ENCODE assay signal across 23 mouse cellular contexts in the genomic region with DNA sequence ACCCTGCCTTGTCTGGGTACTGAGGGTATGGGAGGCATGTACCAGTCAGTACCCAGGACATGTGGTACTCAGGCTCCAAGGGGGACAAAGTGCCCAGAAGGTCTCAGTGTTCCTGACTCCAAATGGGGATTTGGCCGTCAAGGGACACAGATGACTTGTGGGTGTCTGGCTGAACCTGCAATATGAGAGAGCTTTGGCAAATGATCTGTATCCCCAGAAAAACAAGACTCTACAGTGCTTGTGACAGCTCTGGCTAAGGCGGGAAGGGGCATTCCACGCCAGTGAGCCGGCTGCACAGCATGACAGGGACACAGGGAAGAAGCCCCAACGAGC. TPM values are rescaled to one million over a fixed set of nuclear protein-coding genes. Genes with fewer than 3 reads are reported as not detected.
"Had no signal": no experiment of that assay in that cellular context is flagged by ENCODE, and none has a peak within 500 bp of the region (broad histone marks: within the 10 kb centered on the region; RNA-seq: fewer than 3 reads in every experiment).

No protein-coding gene starts in this region.

- DNase-seq: lung, adult 18-20 months; lung, embryonic 14.5 days; lung, postnatal 10 days; right cerebral cortex, postnatal 14 days; thymus, adult 2 months; thymus, postnatal 25 days; thymus, postnatal 4 days had no signal

- H3K27ac ChIP-seq: macrophage; midbrain, embryonic 13.5 days; midbrain, embryonic 15.5 days; neural tube, embryonic 12.5 days; stomach, embryonic 15.5 days; stomach, postnatal 0 days had no signal

- H3K4me3 ChIP-seq: megakaryocyte, embryonic 14.5 days; midbrain, embryonic 13.5 days; midbrain, embryonic 15.5 days; neural tube, embryonic 12.5 days; stomach, embryonic 15.5 days had no signal

RNA-seq across cellular contexts. Expression of a gene that starts 5.4 kb away (rescaled TPM):
- total RNA-seq: megakaryocyte progenitor cell, adult 5-6 weeks; monocyte, adult 5-6 weeks; neutrophil, adult 5-6 weeks had no signal
- polyA plus RNA-seq: macrophage; spleen, adult 2 months; thymus, adult 2 months; urinary bladder, adult 2 months had no signal

RNA-seq across cellular contexts. Expression of a gene that starts 17.7 kb away (rescaled TPM):
- total RNA-seq: megakaryocyte progenitor cell, adult 5-6 weeks; monocyte, adult 5-6 weeks; neutrophil, adult 5-6 weeks had no signal
- polyA plus RNA-seq: macrophage had no signal

RNA-seq across cellular contexts. Expression of a gene that starts 38.2 kb away (rescaled TPM):
- total RNA-seq: megakaryocyte progenitor cell, adult 5-6 weeks; monocyte, adult 5-6 weeks; neutrophil, adult 5-6 weeks had no signal
- polyA plus RNA-seq: lung, embryonic 14.5 days; lung, embryonic 16.5 days; macrophage; midbrain, postnatal 0 days; neural tube, embryonic 14.5 days; testis, adult 2 months; urinary bladder, adult 2 months had no signal

RNA-seq across cellular contexts. Expression of a gene that starts 56.3 kb away (rescaled TPM):
- total RNA-seq: megakaryocyte progenitor cell, adult 5-6 weeks; midbrain, postnatal 0 days; monocyte, adult 5-6 weeks; neutrophil, adult 5-6 weeks had no signal
- polyA plus RNA-seq: lung, embryonic 16.5 days; macrophage had no signal
